Comparison of ENCODE assay signal across 8 mouse cellular contexts in the genomic region with DNA sequence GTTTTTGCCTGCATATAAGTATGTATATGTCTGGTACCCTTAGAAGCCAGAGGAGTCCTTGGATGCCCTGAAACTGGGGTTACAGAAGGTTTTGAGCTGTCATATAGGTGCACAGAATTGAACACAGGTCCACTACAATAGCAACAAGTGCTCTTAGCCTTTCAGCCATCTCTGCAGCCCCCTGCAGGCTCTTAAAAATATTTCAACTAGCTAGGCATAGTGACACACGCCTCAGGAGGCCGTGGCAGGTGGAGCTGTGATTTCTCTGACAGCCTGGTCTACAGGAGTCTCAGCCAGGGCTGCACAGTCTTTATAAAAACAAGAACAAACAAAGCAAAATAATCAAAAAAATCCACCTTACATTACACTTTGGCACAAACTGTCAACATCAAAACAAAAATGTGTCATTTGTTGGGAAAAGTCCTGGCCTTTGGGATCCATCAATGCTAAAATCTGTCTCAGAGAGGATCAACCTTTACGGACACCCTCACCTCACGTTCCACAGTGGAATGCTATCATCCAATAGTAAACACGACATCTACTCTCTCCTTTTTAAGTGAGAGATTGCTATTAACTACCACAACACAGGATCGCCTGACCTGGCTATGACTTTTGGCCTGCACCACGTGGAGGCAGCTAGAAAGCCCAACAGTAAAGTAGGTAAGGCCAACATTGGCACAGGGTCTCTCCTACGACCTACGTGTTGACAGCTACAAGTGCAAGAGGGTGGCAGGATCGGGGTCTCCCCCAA. TPM values are rescaled to one million over a fixed set of nuclear protein-coding genes. Genes with fewer than 3 reads are reported as not detected.
DNase-seq lines count a peak whose midpoint lies in the region; ATAC-seq lines count a peak whose summit lies in the region.

No protein-coding gene starts in this region.

- H3K9me3 ChIP-seq in heart, embryonic 14.5 days (ENCODE audit: control insufficient read depth, low read length): no peaks in the 10 kb centered on the region
- H3K9me3 ChIP-seq in limb, embryonic 11.5 days (ENCODE audit: control insufficient read depth, low read length): no peaks in the 10 kb centered on the region
- no peaks in the 10 kb centered on the region for H3K9me3 ChIP-seq in midbrain, embryonic 16.5 days (replicated peaks; ENCODE audit: control insufficient read depth, low read length, poor library complexity, severe bottlenecking)

- H3K4me3 ChIP-seq in heart, embryonic 14.5 days (ENCODE audit: control insufficient read depth in 1 of 2, insufficient read depth in 1 of 2, low read depth in 1 of 2, low read length in 2 of 2): peak overlapping the region; percentile 63 to 85
- peak overlapping the region; percentile 89 for H3K4me3 ChIP-seq in limb, embryonic 11.5 days (ENCODE audit: low read depth, low read length)
- peak overlapping the region; percentile 65 for H3K4me3 ChIP-seq in midbrain, embryonic 16.5 days (ENCODE audit: low read depth, low read length)

- ATAC-seq in heart, embryonic 14.5 days (ENCODE audit: insufficient number of reproducible peaks, insufficient read depth, low FRiP score, low read depth): 0 out of 2 replicates have a peak, but pooled peaks have one; percentile 6
- ATAC-seq in limb, embryonic 11.5 days (ENCODE audit: insufficient number of reproducible peaks, low FRiP score, low TSS enrichment, low read depth): 0 out of 2 replicates have a peak, but pooled peaks have one; percentile 15
- peak; percentile 59; the same call in 1 of the 2 replicates for ATAC-seq in midbrain, embryonic 16.5 days

- H3K27ac ChIP-seq in heart, embryonic 14.5 days (replicated peaks in 1 of 2; ENCODE audit: control insufficient read depth in 1 of 2, insufficient read depth in 1 of 2, low read depth in 2 of 2, low read length in 2 of 2): peak overlapping the region; percentile 57 to 87
- H3K27ac ChIP-seq in limb, embryonic 11.5 days (replicated peaks; ENCODE audit: low read depth, low read length): no peak overlapping the region
- H3K27ac ChIP-seq in midbrain, embryonic 16.5 days (ENCODE audit: low read length): no peak overlapping the region

- H3K9ac ChIP-seq in heart, embryonic 14.5 days (ENCODE audit: low read length): peak overlapping the region; percentile 81
- H3K9ac ChIP-seq in limb, embryonic 11.5 days (ENCODE audit: low read length): peak overlapping the region; percentile 71
- H3K9ac ChIP-seq in midbrain, embryonic 16.5 days (ENCODE audit: low read depth, low read length): peak overlapping the region; percentile 62

- H3K4me1 ChIP-seq in heart, embryonic 14.5 days (ENCODE audit: control insufficient read depth in 2 of 2, insufficient read depth in 2 of 2, low read length in 2 of 2): peaks cover 12 to 35% of the 10 kb centered on the region in 2 experiments
- H3K4me1 ChIP-seq in limb, embryonic 11.5 days (ENCODE audit: control insufficient read depth, insufficient read depth, low read length): peaks cover 12% of the 10 kb centered on the region
- peaks cover 23% of the 10 kb centered on the region for H3K4me1 ChIP-seq in midbrain, embryonic 16.5 days (ENCODE audit: control insufficient read depth, insufficient read depth, low read length)

- 2% methylated on average over 10 of the region's 10 CpGs for WGBS in heart, embryonic 14.5 days
- 3% methylated on average over 10 of the region's 10 CpGs for WGBS in limb, embryonic 11.5 days
- WGBS in midbrain, embryonic 16.5 days: 6% methylated on average over 10 of the region's 10 CpGs

- peak overlapping the region; percentile 94 for H3K4me2 ChIP-seq in heart, embryonic 14.5 days (ENCODE audit: low read length)
- peak overlapping the region; percentile 85 for H3K4me2 ChIP-seq in limb, embryonic 11.5 days (ENCODE audit: low read depth, severe bottlenecking)
- peak overlapping the region; percentile 88 for H3K4me2 ChIP-seq in midbrain, embryonic 16.5 days (ENCODE audit: low read length)

- no peaks in the 10 kb centered on the region for H3K27me3 ChIP-seq in heart, embryonic 14.5 days (ENCODE audit: control insufficient read depth, insufficient read depth, low read length)
- no peaks in the 10 kb centered on the region for H3K27me3 ChIP-seq in limb, embryonic 11.5 days (ENCODE audit: control insufficient read depth, insufficient read depth, low read length)
- H3K27me3 ChIP-seq in midbrain, embryonic 16.5 days (ENCODE audit: control insufficient read depth, insufficient read depth, low read depth, low read length): no peaks in the 10 kb centered on the region

- no peak for DNase-seq in heart, adult 18-20 months
- DNase-seq in NIH3T3 (ENCODE audit: low read depth): peak; percentile 62
- peak; percentile 25 for DNase-seq in forelimb bud, embryonic 11.5 days (ENCODE audit: low read depth, low spot score)
- no peak for DNase-seq in limb, embryonic 11.5 days (ENCODE audit: low spot score)
- DNase-seq in frontal cortex, postnatal 36 days (ENCODE audit: low spot score in 2 of 2): no peak
- DNase-seq in frontal cortex, postnatal 14 days (ENCODE audit: low spot score in 2 of 2): no peak

- peaks cover 31% of the 10 kb centered on the region for H3K36me3 ChIP-seq in heart, embryonic 14.5 days (ENCODE audit: control insufficient read depth, insufficient read depth, low read length)
- peaks cover 11% of the 10 kb centered on the region for H3K36me3 ChIP-seq in limb, embryonic 11.5 days (ENCODE audit: control insufficient read depth, insufficient read depth, low read length)
- peaks cover 14% of the 10 kb centered on the region for H3K36me3 ChIP-seq in midbrain, embryonic 16.5 days (ENCODE audit: control insufficient read depth, insufficient read depth, low read length)

RNA-seq across cellular contexts. Expression of a gene that starts 0.9 kb away (rescaled TPM):
- 89.0 and 95.2 TPM in 2 replicates for polyA plus RNA-seq in heart, embryonic 14.5 days (2014; fragmentation: Nextera tagmentation; extraction: Ambion mirVana)
- total RNA-seq in heart, adult 18-20 months (2021): 10 to 100 TPM; 44.6 to 44.8 TPM
- 103 and 104 TPM in 2 replicates for polyA plus RNA-seq in limb, embryonic 11.5 days (2014; fragmentation: Nextera tagmentation; extraction: Ambion mirVana)
- polyA plus RNA-seq in midbrain, embryonic 16.5 days (2015; fragmentation: Nextera tagmentation; extraction: Ambion mirVana): 87.9 and 93.2 TPM in 2 replicates

RNA-seq across cellular contexts. Expression of a gene that starts 14.5 kb away (rescaled TPM):
- 4.5 and 4.9 TPM in 2 replicates for polyA plus RNA-seq in heart, embryonic 14.5 days (2014; fragmentation: Nextera tagmentation; extraction: Ambion mirVana)
- 10 to 100 TPM in 1 of 2 experiments, 1 to 10 TPM in 1; 7.1 to 14.6 TPM for total RNA-seq in heart, adult 18-20 months (2021)
- polyA plus RNA-seq in limb, embryonic 11.5 days (2014; fragmentation: Nextera tagmentation; extraction: Ambion mirVana): 5.3 and 6.0 TPM in 2 replicates
- 31.0 and 31.5 TPM in 2 replicates for polyA plus RNA-seq in midbrain, embryonic 16.5 days (2015; fragmentation: Nextera tagmentation; extraction: Ambion mirVana)

RNA-seq across cellular contexts. Expression of a gene that starts 25.4 kb away (rescaled TPM):
- 0.23 and 0.28 TPM in 2 replicates for polyA plus RNA-seq in heart, embryonic 14.5 days (2014; fragmentation: Nextera tagmentation; extraction: Ambion mirVana)
- total RNA-seq in heart, adult 18-20 months (2021): under 1 TPM; 0.25 to 0.39 TPM
- 0.55 and 0.79 TPM in 2 replicates for polyA plus RNA-seq in limb, embryonic 11.5 days (2014; fragmentation: Nextera tagmentation; extraction: Ambion mirVana)
- polyA plus RNA-seq in midbrain, embryonic 16.5 days (2015; fragmentation: Nextera tagmentation; extraction: Ambion mirVana): 22.0 and 25.3 TPM in 2 replicates

RNA-seq across cellular contexts. Expression of a gene that starts 25.6 kb away (rescaled TPM):
- 2.4 and 2.5 TPM in 2 replicates for polyA plus RNA-seq in heart, embryonic 14.5 days (2014; fragmentation: Nextera tagmentation; extraction: Ambion mirVana)
- total RNA-seq in heart, adult 18-20 months (2021): under 1 TPM; 0.42 to 0.85 TPM
- polyA plus RNA-seq in limb, embryonic 11.5 days (2014; fragmentation: Nextera tagmentation; extraction: Ambion mirVana): 0.19 and 0.34 TPM in 2 replicates
- 0.85 and 1.1 TPM in 2 replicates for polyA plus RNA-seq in midbrain, embryonic 16.5 days (2015; fragmentation: Nextera tagmentation; extraction: Ambion mirVana)

RNA-seq across cellular contexts. Expression of a gene that starts 30.2 kb away (rescaled TPM):
- polyA plus RNA-seq in heart, embryonic 14.5 days (2014; fragmentation: Nextera tagmentation; extraction: Ambion mirVana): not detected in 2 replicates
- not detected for total RNA-seq in heart, adult 18-20 months (2021)
- polyA plus RNA-seq in limb, embryonic 11.5 days (2014; fragmentation: Nextera tagmentation; extraction: Ambion mirVana): not detected in 2 replicates
- polyA plus RNA-seq in midbrain, embryonic 16.5 days (2015; fragmentation: Nextera tagmentation; extraction: Ambion mirVana): not detected in 2 replicates

Comparison
In these comparisons a context has a peak if more than half of its experiments do, and no peak if none do; other contexts are left out.
1. ATAC-seq: peak in every context shown above with its lines; median percentile 59 in midbrain, embryonic 16.5 days; 15 in limb, embryonic 11.5 days; 6 in heart, embryonic 14.5 days.
2. H3K27ac ChIP-seq: peak in heart, embryonic 14.5 days (2 of 2); none in limb, embryonic 11.5 days (single experiment) and midbrain, embryonic 16.5 days (single experiment).
3. DNase-seq: peak in NIH3T3 (single experiment) and forelimb bud, embryonic 11.5 days (single experiment); none in heart, adult 18-20 months (0 of 2), limb, embryonic 11.5 days (single experiment), frontal cortex, postnatal 36 days (0 of 2) and frontal cortex, postnatal 14 days (0 of 2).
4. RNA of a gene that starts 25.4 kb away (polyA plus RNA-seq): 22.0 to 25.3 TPM in midbrain, embryonic 16.5 days; 0.55 to 0.79 TPM in limb, embryonic 11.5 days and 0.23 to 0.28 TPM in heart, embryonic 14.5 days; every median in the first group is over 10 times any median in the second.
5. Peak in every context shown above with its lines, with median percentiles within 50 percentile points of each other: H3K4me2 ChIP-seq, H3K4me3 ChIP-seq and H3K9ac ChIP-seq.